Mouse (Mus musculus): ENCODE measurements at regions not wholly inside any gene's neighbourhood (a gene's known extent, or its start where the extent isn't known, plus 50 kb on each side); places are given as distances from the start of the nearest gene placed in this dataset.

GRCm38 (mm10) chr3:143173971-143174370 is 292.2 kb upstream of the Pkn2 start:
- peak; percentile 14 for DNase-seq (ENCODE audit: low spot score)

- no peak for DNase-seq (ENCODE audit: low spot score)
Observed at GRCm38 (mm10) chr3:143162444-143162843, 280.6 kb upstream of the Pkn2 start.

- DNase-seq (ENCODE audit: low spot score), result no peak
Observed at GRCm38 (mm10) chr3:143161993-143162392, 280.2 kb upstream of the Pkn2 start.

GRCm38 (mm10) chr3:143158568-143158967 is 276.8 kb upstream of the Pkn2 start:
- no peak for DNase-seq (ENCODE audit: low spot score)

GRCm38 (mm10) chr3:143156733-143157524 is 275.1 kb upstream of the Pkn2 start:
- no peak for DNase-seq (ENCODE audit: low spot score)

- no peak for DNase-seq (ENCODE audit: low spot score)
Observed at GRCm38 (mm10) chr3:143156174-143156573, 274.4 kb upstream of the Pkn2 start.

- DNase-seq (ENCODE audit: low spot score), result no peak
Observed at GRCm38 (mm10) chr3:143155556-143155955, 273.8 kb upstream of the Pkn2 start.

GRCm38 (mm10) chr3:143147471-143147870 is 265.7 kb upstream of the Pkn2 start:
- no peak for DNase-seq (ENCODE audit: low spot score)

GRCm38 (mm10) chr3:143138952-143139351 is 257.1 kb upstream of the Pkn2 start:
- no peak for DNase-seq (ENCODE audit: low spot score)

GRCm38 (mm10) chr3:143134528-143134927 is 252.7 kb upstream of the Pkn2 start:
- no peak for DNase-seq (ENCODE audit: low spot score)

- no peak for DNase-seq (ENCODE audit: low spot score)
Observed at GRCm38 (mm10) chr3:143107733-143108291, 226.0 kb upstream of the Pkn2 start.

GRCm38 (mm10) chr3:143104734-143105133 is 222.9 kb upstream of the Pkn2 start:
- DNase-seq (ENCODE audit: low spot score), result no peak

GRCm38 (mm10) chr3:143103333-143103732 is 221.5 kb upstream of the Pkn2 start:
- no peak for DNase-seq (ENCODE audit: low spot score)

- peak; percentile 28 for DNase-seq (ENCODE audit: low spot score)
Observed at GRCm38 (mm10) chr3:143100810-143101645, 219.2 kb upstream of the Pkn2 start.

GRCm38 (mm10) chr3:143100203-143100602 is 218.4 kb upstream of the Pkn2 start:
- no peak for DNase-seq (ENCODE audit: low spot score)

- DNase-seq (ENCODE audit: low spot score), result no peak
Observed at GRCm38 (mm10) chr3:143092206-143092605, 210.4 kb upstream of the Pkn2 start.

GRCm38 (mm10) chr3:143090886-143091285 is 209.1 kb upstream of the Pkn2 start:
- no peak for DNase-seq (ENCODE audit: low spot score)

- no peak for DNase-seq (ENCODE audit: low spot score)
Observed at GRCm38 (mm10) chr3:143090316-143090715, 208.5 kb upstream of the Pkn2 start.

- DNase-seq (ENCODE audit: low spot score), result peak; percentile 21
Observed at GRCm38 (mm10) chr3:143087786-143088185, 206.0 kb upstream of the Pkn2 start.

- DNase-seq (ENCODE audit: low spot score), result no peak
Observed at GRCm38 (mm10) chr3:143078310-143078709, 196.5 kb upstream of the Pkn2 start.

- no peak for DNase-seq (ENCODE audit: low spot score)
Observed at GRCm38 (mm10) chr3:143071839-143072373, 190.1 kb upstream of the Pkn2 start.

- no peak for DNase-seq (ENCODE audit: low spot score)
Observed at GRCm38 (mm10) chr3:143054858-143055257, 173.1 kb upstream of the Pkn2 start.
